Mouse (Mus musculus) hindbrain, embryonic 13.5 days (tissue): ENCODE measurements around the gene Lysmd4. TPM values are rescaled to one million over a fixed set of nuclear protein-coding genes. Genes with fewer than 3 reads are reported as not detected.

Experiments used
- polyA plus RNA-seq: library from polyadenylated mRNA; unstranded; fragments of >200 nt; fragmentation: Nextera tagmentation; extraction: Ambion mirVana; gene quantifications from 2 replicates; pipeline ENCODE4 v1.2.1, GENCODE M21; 2015

Lysmd4 gene
- polyA plus RNA-seq, 1 experiment from 2014 or later: 32.7 TPM

Other genes starting within 250 kb of the Lysmd4 start
- 36.9 and 37.8 TPM in 2 replicates for gene Mef2a, start 150.3 kb downstream of the Lysmd4 start, polyA plus RNA-seq